Mouse (Mus musculus): Measurements from ENCODE around the gene Hsd3b7.

DNA sequence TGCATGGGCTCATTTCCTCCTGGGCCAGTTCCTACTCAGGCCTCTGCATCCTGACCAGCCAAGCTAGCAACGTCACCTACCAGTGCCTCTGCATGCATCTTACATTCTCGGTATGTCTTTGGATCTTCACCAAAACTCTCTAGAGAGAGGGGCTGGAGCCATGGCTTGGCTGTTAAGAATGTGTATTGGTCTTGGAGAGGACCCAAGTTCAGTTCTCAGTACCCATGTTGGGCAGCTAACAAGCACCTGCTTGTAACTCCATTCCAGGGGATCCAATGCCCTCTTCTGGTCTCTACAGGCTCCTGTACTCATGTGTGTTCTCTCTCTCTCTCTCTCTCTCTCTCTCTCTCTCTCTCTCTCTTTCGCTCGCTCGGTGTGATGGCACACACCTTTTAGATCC, 17.4 kb downstream of the Hsd3b7 start:
- TF ChIP-seq CTCF (IDR thresholded peaks at IDR 0.05; ENCODE audit: borderline replicate concordance, control insufficient read depth, extremely low read depth, insufficient read depth, low read length, poor library complexity): no peak
- TF ChIP-seq POLR2A (IDR thresholded peaks at IDR 0.05; ENCODE audit: control insufficient read depth, extremely low read depth, insufficient read depth, low read length, poor library complexity): no peak
